Mouse (Mus musculus): ENCODE data around the gene Nfatc2ip. TPM values are rescaled to one million over a fixed set of nuclear protein-coding genes. Genes with fewer than 3 reads are reported as not detected.

The Nfatc2ip gene
- polyA plus RNA-seq, 1 experiment from 2014 or later, result 4.0 TPM

- H3K9ac ChIP-seq, result no peak overlapping the region
- H3K27me3 ChIP-seq (ENCODE audit: control insufficient read depth, insufficient read depth, low read length), result no peaks in the 10 kb centered on the region
- no peak overlapping the region for H3K4me3 ChIP-seq (replicated peaks; ENCODE audit: low read length)
- no peak for ATAC-seq (ENCODE audit: low FRiP score)
- 93% methylated on average over 3 of the region's 3 CpGs for WGBS
- no peaks in the 10 kb centered on the region for H3K36me3 ChIP-seq (replicated peaks; ENCODE audit: control insufficient read depth, insufficient read depth)
- no peak for DNase-seq (ENCODE audit: low spot score)
- H3K27ac ChIP-seq, result no peak overlapping the region
- H3K4me2 ChIP-seq (replicated peaks), result no peak overlapping the region
- H3K9me3 ChIP-seq (ENCODE audit: control insufficient read depth, low read length), result no peaks in the 10 kb centered on the region
- H3K4me1 ChIP-seq (replicated peaks; ENCODE audit: control insufficient read depth, insufficient read depth, low read length), result no peaks in the 10 kb centered on the region
Measured at GRCm38 (mm10) chr7:126353994-126354365, 42.6 kb downstream of the Nfatc2ip start.

DNA sequence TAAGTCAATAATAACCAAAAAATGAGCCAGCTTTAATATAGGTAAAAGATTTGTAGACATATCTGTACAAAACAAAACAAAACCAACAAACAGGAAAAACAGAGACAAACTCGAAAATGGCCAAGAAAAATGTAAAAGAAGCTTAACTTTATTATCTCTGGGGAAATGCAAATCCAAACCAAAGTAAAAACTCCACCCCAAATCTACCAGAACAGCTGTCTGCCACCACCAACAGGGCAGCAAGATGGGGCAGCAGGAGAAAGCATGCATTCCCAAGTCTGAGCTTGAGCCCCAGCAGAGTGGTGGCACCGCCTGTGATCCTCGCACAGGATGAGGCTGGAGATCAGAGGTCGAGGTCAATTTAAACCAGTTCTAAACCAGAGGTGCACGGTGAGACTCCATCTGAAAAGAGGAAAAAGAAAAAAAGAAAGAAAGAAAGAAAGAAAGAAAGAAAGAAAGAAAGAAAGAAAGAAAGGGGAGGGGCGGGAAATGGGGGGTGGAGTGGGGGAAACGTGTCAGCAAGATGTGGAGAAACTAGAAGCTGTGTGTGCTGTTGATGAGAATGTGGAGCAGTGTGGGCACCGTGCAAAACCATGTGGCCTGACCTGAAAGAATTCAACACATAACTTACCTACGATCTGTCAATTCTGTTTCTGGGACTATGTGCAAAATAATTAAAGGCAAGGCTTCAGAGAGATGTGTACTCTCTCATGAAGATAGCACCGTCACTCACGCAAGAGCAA is 43.1 kb downstream of the Nfatc2ip start:
- no peak overlapping the region for H3K4me2 ChIP-seq (replicated peaks)

DNA sequence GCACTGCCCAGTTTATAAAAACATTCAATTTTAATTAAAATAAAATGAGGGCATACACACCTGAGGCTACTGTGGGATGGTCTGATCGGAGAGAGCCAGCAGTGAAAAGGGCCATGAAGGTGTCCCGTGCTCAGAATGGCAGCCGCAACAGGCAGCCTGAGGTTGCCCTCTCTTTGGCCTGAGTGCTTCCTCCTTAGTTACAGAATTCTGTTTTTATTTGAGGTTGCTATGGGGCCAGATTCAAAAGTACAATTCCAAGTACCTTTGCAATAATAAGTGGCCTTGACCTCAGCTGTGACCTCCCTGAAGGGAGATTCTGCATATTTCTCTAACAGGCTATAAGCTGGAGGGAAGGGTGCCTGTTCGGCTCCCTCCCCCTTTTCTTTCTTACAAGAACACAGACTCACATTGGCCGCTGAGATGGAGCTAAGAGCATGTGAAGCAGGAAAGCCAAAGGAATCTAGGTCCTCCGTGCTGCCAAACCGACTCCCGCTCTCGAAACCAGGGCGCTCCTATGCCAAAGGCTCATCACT is 45.1 kb downstream of the Nfatc2ip start:
- DNase-seq (ENCODE audit: low spot score) (no peak), ATAC-seq (ENCODE audit: low FRiP score) (no peak)
- no peaks in the 10 kb centered on the region for H3K27me3 ChIP-seq (ENCODE audit: control insufficient read depth, insufficient read depth, low read length)
- H3K4me2 ChIP-seq (replicated peaks), result peak overlapping the region; percentile 38
- no peak overlapping the region for H3K4me3 ChIP-seq (replicated peaks; ENCODE audit: low read length)
- H3K9ac ChIP-seq, result peak overlapping the region; percentile 19; the same call in 1 of the 2 replicates
- H3K27ac ChIP-seq, result peak overlapping the region; percentile 46
- WGBS, result 47% methylated on average over 10 of the region's 10 CpGs
- no peaks in the 10 kb centered on the region for H3K36me3 ChIP-seq (replicated peaks; ENCODE audit: control insufficient read depth, insufficient read depth)
- H3K4me1 ChIP-seq (replicated peaks; ENCODE audit: control insufficient read depth, insufficient read depth, low read length), result no peaks in the 10 kb centered on the region
- H3K9me3 ChIP-seq (ENCODE audit: control insufficient read depth, low read length), result no peaks in the 10 kb centered on the region

More for the DNA sequence above, 43.1 kb downstream of the Nfatc2ip start:
- Histone ChIP-seq H3K27ac (no peak overlapping the region), H3K9ac (no peak overlapping the region), H3K36me3 (replicated peaks; ENCODE audit: control insufficient read depth, insufficient read depth) (no peaks in the 10 kb centered on the region), H3K4me3 (replicated peaks; ENCODE audit: low read length) (no peak overlapping the region), H3K27me3 (ENCODE audit: control insufficient read depth, insufficient read depth, low read length) (no peaks in the 10 kb centered on the region), H3K4me1 (replicated peaks; ENCODE audit: control insufficient read depth, insufficient read depth, low read length) (no peaks in the 10 kb centered on the region), H3K9me3 (ENCODE audit: control insufficient read depth, low read length) (no peaks in the 10 kb centered on the region)
- 65% methylated on average over 11 of the region's 11 CpGs for WGBS
- ATAC-seq (ENCODE audit: low FRiP score), result no peak
- DNase-seq (ENCODE audit: low spot score), result no peak

- no peaks in the 10 kb centered on the region for H3K27me3 ChIP-seq (ENCODE audit: control insufficient read depth, insufficient read depth, low read length)
- H3K4me1 ChIP-seq (replicated peaks; ENCODE audit: control insufficient read depth, insufficient read depth, low read length), result no peaks in the 10 kb centered on the region
- no peaks in the 10 kb centered on the region for H3K9me3 ChIP-seq (ENCODE audit: control insufficient read depth, low read length)
- H3K4me2 ChIP-seq (replicated peaks), result peak overlapping the region; percentile 38
- peak overlapping the region; percentile 15; the same call in 1 of the 2 replicates for H3K4me3 ChIP-seq (replicated peaks; ENCODE audit: low read length)
- 58% methylated on average over 20 of the region's 20 CpGs for WGBS
- H3K27ac ChIP-seq, result peak overlapping the region; percentile 46
- H3K36me3 ChIP-seq (replicated peaks; ENCODE audit: control insufficient read depth, insufficient read depth), result no peaks in the 10 kb centered on the region
- DNase-seq (ENCODE audit: low spot score) (peak; percentile 27), ATAC-seq (ENCODE audit: low FRiP score) (no peak)
- peak overlapping the region; percentile 19; the same call in 1 of the 2 replicates for H3K9ac ChIP-seq
Measured at GRCm38 (mm10) chr7:126350748-126351418, 45.7 kb downstream of the Nfatc2ip start.

- Histone ChIP-seq H3K27ac (no peak overlapping the region), H3K9me3 (ENCODE audit: control insufficient read depth, low read length) (no peaks in the 10 kb centered on the region), H3K9ac (no peak overlapping the region), H3K4me1 (replicated peaks; ENCODE audit: control insufficient read depth, insufficient read depth, low read length) (no peaks in the 10 kb centered on the region), H3K27me3 (ENCODE audit: control insufficient read depth, insufficient read depth, low read length) (no peaks in the 10 kb centered on the region), H3K4me2 (replicated peaks) (no peak overlapping the region), H3K4me3 (replicated peaks; ENCODE audit: low read length) (no peak overlapping the region), H3K36me3 (replicated peaks; ENCODE audit: control insufficient read depth, insufficient read depth) (no peaks in the 10 kb centered on the region)
- ATAC-seq (ENCODE audit: low FRiP score) (no peak), DNase-seq (ENCODE audit: low spot score) (no peak)
- 75% methylated on average over 8 of the region's 8 CpGs for WGBS
Measured at GRCm38 (mm10) chr7:126348293-126348692, 48.2 kb downstream of the Nfatc2ip start.

GRCm38 (mm10) chr7:126347098-126347497 is 49.4 kb downstream of the Nfatc2ip start:
- Histone ChIP-seq H3K27me3 (ENCODE audit: control insufficient read depth, insufficient read depth, low read length) (no peaks in the 10 kb centered on the region), H3K4me1 (replicated peaks; ENCODE audit: control insufficient read depth, insufficient read depth, low read length) (no peaks in the 10 kb centered on the region), H3K27ac (no peak overlapping the region), H3K9ac (no peak overlapping the region), H3K4me3 (replicated peaks; ENCODE audit: low read length) (no peak overlapping the region), H3K9me3 (ENCODE audit: control insufficient read depth, low read length) (no peaks in the 10 kb centered on the region), H3K36me3 (replicated peaks; ENCODE audit: control insufficient read depth, insufficient read depth) (no peaks in the 10 kb centered on the region), H3K4me2 (replicated peaks) (no peak overlapping the region)
- ATAC-seq (ENCODE audit: low FRiP score) (no peak), DNase-seq (ENCODE audit: low spot score) (no peak)
- 59% methylated on average over 1 of the region's 1 CpGs for WGBS

DNA sequence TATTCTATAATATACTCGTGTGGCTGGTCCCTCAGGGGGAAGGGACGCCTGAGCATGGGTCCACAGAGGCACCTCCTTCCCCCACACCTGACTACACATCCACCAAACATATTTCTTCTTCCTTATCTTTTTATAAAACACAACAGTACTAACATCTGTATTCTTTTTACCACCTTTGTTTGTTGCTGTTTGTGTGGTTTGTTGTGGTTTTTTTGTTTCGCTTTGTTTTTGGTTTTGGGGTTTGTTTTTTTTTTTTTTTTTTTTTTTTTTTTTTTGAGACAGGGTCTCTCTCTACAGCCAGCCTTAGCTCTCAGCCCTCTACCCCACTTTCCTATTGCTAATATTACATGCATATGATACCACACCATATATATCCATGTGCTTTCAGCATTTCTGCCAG is 50.6 kb downstream of the Nfatc2ip start:
- Histone ChIP-seq H3K27ac (no peak overlapping the region), H3K4me2 (replicated peaks) (no peak overlapping the region), H3K9ac (no peak overlapping the region), H3K27me3 (ENCODE audit: control insufficient read depth, insufficient read depth, low read length) (no peaks in the 10 kb centered on the region), H3K4me3 (replicated peaks; ENCODE audit: low read length) (no peak overlapping the region), H3K9me3 (ENCODE audit: control insufficient read depth, low read length) (no peaks in the 10 kb centered on the region), H3K4me1 (replicated peaks; ENCODE audit: control insufficient read depth, insufficient read depth, low read length) (no peaks in the 10 kb centered on the region), H3K36me3 (replicated peaks; ENCODE audit: control insufficient read depth, insufficient read depth) (no peaks in the 10 kb centered on the region)
- no peak for ATAC-seq (ENCODE audit: low FRiP score)
- 51% methylated on average over 3 of the region's 3 CpGs for WGBS
- DNase-seq (ENCODE audit: low spot score), result no peak

GRCm38 (mm10) chr7:126345557-126345956 is 51.0 kb downstream of the Nfatc2ip start:
- H3K4me2 ChIP-seq (replicated peaks), result no peak overlapping the region
- no peak overlapping the region for H3K4me3 ChIP-seq (replicated peaks; ENCODE audit: low read length)
- H3K27ac ChIP-seq, result no peak overlapping the region
- ATAC-seq (ENCODE audit: low FRiP score), result no peak
- no peaks in the 10 kb centered on the region for H3K9me3 ChIP-seq (ENCODE audit: control insufficient read depth, low read length)
- WGBS, result 69% methylated on average over 3 of the region's 3 CpGs
- H3K36me3 ChIP-seq (replicated peaks; ENCODE audit: control insufficient read depth, insufficient read depth), result no peaks in the 10 kb centered on the region
- no peak for DNase-seq (ENCODE audit: low spot score)
- no peak overlapping the region for H3K9ac ChIP-seq
- H3K4me1 ChIP-seq (replicated peaks; ENCODE audit: control insufficient read depth, insufficient read depth, low read length), result no peaks in the 10 kb centered on the region
- H3K27me3 ChIP-seq (ENCODE audit: control insufficient read depth, insufficient read depth, low read length), result no peaks in the 10 kb centered on the region

DNA sequence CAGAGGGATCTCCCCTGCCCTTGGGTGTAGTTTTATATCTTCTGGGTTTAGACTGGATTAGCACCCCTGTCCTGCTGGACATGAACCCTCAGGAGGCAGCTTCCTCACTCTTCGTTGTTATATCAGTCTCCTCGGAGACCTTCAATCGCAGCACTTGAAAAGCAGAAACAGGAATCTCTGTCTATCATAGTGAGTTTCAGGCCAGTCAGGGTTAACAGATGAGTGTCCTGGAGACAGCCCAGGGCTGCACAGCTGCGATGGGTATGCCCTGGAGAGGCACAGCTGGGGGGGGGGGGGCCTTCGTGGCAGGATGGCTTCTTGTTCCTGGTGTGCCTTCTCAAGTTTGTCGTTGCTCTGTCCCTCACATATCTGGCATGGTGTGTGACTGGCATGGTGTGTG is 55.6 kb downstream of the Nfatc2ip start:
- no peak overlapping the region for H3K9ac ChIP-seq
- DNase-seq (ENCODE audit: low spot score), result no peak
- H3K9me3 ChIP-seq (ENCODE audit: control insufficient read depth, low read length), result no peaks in the 10 kb centered on the region
- no peak overlapping the region for H3K4me3 ChIP-seq (replicated peaks; ENCODE audit: low read length)
- no peak overlapping the region for H3K4me2 ChIP-seq (replicated peaks)
- H3K27ac ChIP-seq, result no peak overlapping the region
- 46% methylated on average over 6 of the region's 6 CpGs for WGBS
- no peaks in the 10 kb centered on the region for H3K36me3 ChIP-seq (replicated peaks; ENCODE audit: control insufficient read depth, insufficient read depth)
- H3K4me1 ChIP-seq (replicated peaks; ENCODE audit: control insufficient read depth, insufficient read depth, low read length), result no peaks in the 10 kb centered on the region
- ATAC-seq (ENCODE audit: low FRiP score), result no peak
- no peaks in the 10 kb centered on the region for H3K27me3 ChIP-seq (ENCODE audit: control insufficient read depth, insufficient read depth, low read length)

Data from hindbrain, embryonic 14.5 days (tissue).